Mouse (Mus musculus): Measurements from ENCODE around the gene Ints6. TPM values are rescaled to one million over a fixed set of nuclear protein-coding genes. Genes with fewer than 3 reads are reported as not detected.
"Not testable (repeated sequence)": the region's sequence is repeated elsewhere in the genome, so short reads cannot be mapped to it uniquely, and the experiment has no call there.

The Ints6 gene
- total RNA-seq, 2 experiments from 2014 or later = 38.8 to 110 TPM

GRCm38 (mm10) chr14:62758714-62759113, 2.3 kb downstream of the Ints6 start:
- ATAC-seq (replicated peaks; ENCODE audit: poor library complexity, severe bottlenecking) = no peak

DNA sequence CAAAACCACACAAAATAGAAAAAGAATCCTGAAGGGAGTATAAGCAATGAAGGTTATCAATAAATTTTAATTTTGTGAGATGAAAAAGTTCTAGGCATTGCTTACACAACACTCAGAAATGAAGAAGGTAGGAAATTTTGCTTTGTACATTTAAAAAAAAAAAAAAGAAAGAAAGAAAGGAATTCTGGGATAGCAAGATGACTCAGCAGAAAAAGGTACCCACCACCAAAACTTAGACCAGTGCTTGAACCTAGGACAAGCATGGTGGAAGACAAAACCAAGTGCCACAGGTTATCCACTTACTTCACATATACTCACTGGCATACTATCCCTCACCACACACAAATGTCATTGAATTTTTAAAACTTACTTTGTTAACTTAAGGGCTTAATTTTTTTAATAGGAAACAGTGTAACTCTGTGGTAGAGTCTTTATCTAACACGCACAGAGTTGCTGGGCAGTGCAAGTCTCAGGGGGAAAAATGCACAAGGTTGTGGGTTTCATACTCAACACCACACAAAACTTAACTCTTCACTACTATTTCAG, 5.8 kb downstream of the Ints6 start:
- ATAC-seq (replicated peaks; ENCODE audit: poor library complexity, severe bottlenecking) = no peak

DNA sequence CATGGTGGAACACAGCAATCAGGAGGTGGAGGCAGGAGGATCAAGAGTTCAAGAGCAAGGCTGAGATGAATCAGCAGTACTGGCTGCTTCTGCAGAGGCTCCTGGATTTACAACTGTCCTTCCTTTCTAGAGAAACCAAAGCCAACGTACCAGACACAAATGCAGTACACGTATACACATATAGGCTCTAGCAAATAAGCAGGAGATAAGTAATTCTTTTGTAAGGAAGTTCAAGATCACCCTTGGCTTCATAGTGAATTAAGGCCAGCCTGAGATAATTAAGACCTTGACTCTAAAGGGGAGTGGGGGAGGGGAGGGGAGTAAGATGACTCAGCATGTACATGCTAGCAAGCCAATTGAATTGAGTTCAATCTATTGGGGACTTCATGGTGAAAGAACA, 9.5 kb downstream of the Ints6 start:
- no peak for ATAC-seq (replicated peaks; ENCODE audit: poor library complexity, severe bottlenecking)

DNA sequence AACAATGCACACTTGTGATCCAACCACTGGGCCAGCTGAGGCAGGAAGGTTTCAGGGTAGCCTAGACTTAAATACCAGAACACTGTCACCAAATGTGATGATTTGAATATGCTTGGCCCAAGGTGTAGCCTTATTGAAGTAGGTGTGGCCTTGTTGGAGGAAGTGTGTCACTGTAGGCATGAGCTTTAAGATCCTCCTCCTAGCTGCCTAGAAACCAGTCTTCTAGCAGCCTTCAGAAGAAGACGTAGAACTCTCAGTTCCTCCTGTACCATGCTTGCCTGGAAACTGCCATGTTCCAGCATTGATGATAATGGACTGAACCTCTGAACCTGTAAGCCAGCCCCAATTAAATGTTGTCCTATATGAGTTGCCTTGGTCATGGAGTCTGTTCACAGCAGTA, 25.3 kb downstream of the Ints6 start:
- ATAC-seq (replicated peaks; ENCODE audit: poor library complexity, severe bottlenecking) = no peak

- ATAC-seq (replicated peaks; ENCODE audit: poor library complexity, severe bottlenecking) = no peak
Observed at GRCm38 (mm10) chr14:62733666-62734065, 27.3 kb downstream of the Ints6 start.

- no peak for ATAC-seq (replicated peaks; ENCODE audit: poor library complexity, severe bottlenecking)
Observed at GRCm38 (mm10) chr14:62731902-62732301, 29.1 kb downstream of the Ints6 start.

GRCm38 (mm10) chr14:62724560-62724959, 36.4 kb downstream of the Ints6 start:
- peak; percentile 79 for ATAC-seq (replicated peaks; ENCODE audit: poor library complexity, severe bottlenecking)

GRCm38 (mm10) chr14:62721625-62722024, 39.3 kb downstream of the Ints6 start:
- no peak for ATAC-seq (replicated peaks; ENCODE audit: poor library complexity, severe bottlenecking)

GRCm38 (mm10) chr14:62718161-62718560, 42.8 kb downstream of the Ints6 start:
- ATAC-seq (replicated peaks; ENCODE audit: poor library complexity, severe bottlenecking) = no peak

- no peak for ATAC-seq (replicated peaks; ENCODE audit: poor library complexity, severe bottlenecking)
Observed at GRCm38 (mm10) chr14:62673646-62674045, 87.3 kb downstream of the Ints6 start.

- ATAC-seq (replicated peaks; ENCODE audit: poor library complexity, severe bottlenecking) = peak; percentile 72
Observed at GRCm38 (mm10) chr14:62664976-62665673, 95.8 kb downstream of the Ints6 start.

GRCm38 (mm10) chr14:62663367-62663766, 97.6 kb downstream of the Ints6 start, which contains the start of gene Serpine3:
Serpine3 (plus strand) TSS chr14:62663667.
- ATAC-seq (replicated peaks; ENCODE audit: poor library complexity, severe bottlenecking) = no peak

DNA sequence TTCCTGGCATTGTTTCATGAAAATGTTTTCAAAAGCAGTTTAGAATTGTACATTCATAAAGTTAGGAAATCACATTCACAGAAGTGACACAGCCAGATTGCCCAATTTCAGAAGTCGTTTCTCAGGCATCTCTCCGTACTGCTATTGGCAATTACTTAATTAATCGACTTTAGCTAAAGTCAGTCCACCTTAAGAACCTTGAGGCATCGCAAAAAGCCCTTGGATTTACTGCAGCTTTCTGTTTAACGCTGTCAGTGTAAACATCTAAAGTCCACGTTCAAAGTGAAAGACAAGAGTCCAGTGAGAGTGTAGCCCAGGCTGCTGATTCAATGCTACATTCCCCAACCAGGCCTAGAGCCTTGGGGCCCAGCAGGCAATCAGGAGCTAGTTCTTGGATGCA, 98.6 kb downstream of the Ints6 start:
- ATAC-seq (replicated peaks; ENCODE audit: poor library complexity, severe bottlenecking) = no peak

GRCm38 (mm10) chr14:62657469-62657868, 103.5 kb downstream of the Ints6 start:
- peak; percentile 40; the same call in 1 of the 2 replicates for ATAC-seq (replicated peaks; ENCODE audit: poor library complexity, severe bottlenecking)

- no peak for ATAC-seq (replicated peaks; ENCODE audit: poor library complexity, severe bottlenecking)
Observed at GRCm38 (mm10) chr14:62655996-62656395, 105.0 kb downstream of the Ints6 start.

DNA sequence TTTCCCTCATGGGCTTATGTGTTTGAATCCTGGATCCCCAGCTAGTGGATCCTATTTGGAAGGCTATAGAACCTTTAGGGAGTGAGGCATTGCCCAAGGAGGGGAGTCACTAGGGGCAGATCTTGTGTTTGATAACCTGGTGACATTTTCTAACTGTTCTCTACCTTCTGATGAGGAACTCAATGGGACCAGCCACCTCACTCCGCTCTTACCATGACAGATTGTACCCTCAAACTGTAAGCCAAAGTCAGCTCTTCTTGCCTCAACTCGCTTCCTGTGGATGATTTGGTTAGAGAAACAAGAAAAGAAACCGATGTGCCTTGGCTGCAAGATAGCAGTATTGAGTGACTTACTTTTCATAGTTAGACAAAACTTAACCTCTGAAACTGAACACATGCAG, 109.2 kb downstream of the Ints6 start:
- ATAC-seq (replicated peaks; ENCODE audit: poor library complexity, severe bottlenecking) = no peak

DNA sequence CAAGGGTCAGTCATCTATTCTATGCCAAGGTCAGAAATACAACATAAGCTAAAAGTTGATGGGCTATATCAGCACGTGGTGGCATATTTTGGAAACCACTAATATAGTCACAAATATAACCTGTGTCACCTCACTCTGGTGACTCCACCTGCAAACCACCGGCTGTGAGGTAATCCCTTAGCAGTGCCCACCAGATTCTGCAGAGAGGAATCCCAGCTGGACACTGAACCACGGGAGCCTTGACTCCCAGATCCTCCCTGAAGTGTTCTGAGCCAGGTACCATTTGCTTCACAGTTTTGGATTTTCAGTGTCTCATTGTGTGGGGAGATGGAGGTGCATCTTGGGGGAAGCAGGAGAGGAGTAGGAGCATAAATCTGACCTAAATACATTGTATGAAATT, 110.6 kb downstream of the Ints6 start:
- ATAC-seq (replicated peaks; ENCODE audit: poor library complexity, severe bottlenecking) = no peak

DNA sequence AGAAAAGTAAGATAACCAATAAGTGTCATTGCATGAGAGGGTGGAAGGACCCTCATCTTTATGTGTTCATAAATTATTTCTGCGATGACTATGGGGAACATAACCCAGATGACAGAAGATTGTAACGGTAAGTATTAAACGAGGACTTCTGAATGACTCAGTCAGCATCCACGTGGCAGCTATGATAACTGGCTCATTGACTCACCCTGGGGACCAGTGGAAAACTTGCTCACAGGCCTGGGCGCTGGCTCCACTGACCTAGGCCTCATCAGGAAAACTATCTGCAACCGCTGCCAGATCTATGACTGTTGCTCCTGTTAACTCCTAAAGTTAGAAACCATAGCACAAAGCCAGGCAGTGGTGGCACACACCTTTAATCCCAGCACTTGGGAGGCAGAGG, 112.6 kb downstream of the Ints6 start:
- ATAC-seq (replicated peaks; ENCODE audit: poor library complexity, severe bottlenecking) = no peak

DNA sequence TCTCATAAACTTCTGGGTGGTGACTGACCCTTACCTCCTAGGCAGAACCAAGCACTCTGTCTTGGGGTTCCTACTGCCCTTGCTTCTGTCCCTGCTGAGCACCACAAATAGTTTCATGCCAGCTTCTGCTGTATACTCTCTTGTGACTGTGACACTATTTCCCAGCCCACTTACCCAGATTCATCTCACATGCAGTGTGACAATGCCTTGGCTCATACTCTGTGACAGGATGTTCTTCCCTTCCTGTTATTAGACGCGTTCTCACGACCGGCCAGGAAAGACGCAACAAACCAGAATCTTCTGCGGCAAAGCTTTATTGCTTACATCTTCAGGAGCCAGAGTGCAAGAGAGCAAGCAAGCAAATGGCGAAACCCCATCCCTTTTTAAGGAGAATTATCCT, 118.6 kb downstream of the Ints6 start:
- not testable (repeated sequence) for ATAC-seq (replicated peaks; ENCODE audit: poor library complexity, severe bottlenecking)

GRCm38 (mm10) chr14:62640396-62640795, 120.6 kb downstream of the Ints6 start:
- no peak for ATAC-seq (replicated peaks; ENCODE audit: poor library complexity, severe bottlenecking)

- ATAC-seq (replicated peaks; ENCODE audit: poor library complexity, severe bottlenecking) = no peak
Observed at GRCm38 (mm10) chr14:62639551-62639950, 121.4 kb downstream of the Ints6 start.

DNA sequence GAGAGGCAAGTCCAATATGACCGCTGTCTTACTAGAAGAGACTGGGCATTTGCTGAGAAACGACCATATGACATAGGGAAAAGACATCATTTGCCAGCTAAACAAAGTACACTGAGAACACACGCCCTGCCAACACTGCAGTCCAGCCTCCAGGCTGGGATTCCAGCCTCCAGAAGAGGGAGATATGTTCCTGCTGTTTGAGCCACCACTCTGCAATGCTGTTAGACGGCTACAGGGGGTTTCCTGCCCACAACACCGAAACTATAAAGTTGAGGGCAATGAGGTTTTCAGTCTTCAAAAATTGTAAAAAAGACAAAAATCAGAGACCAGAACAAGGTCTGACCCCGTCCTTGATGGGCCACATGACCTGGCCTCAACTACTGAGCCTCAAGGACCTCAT, 121.9 kb downstream of the Ints6 start:
- ATAC-seq (replicated peaks; ENCODE audit: poor library complexity, severe bottlenecking) = no peak
